ENCODE assay signal across 8 mouse cellular contexts in the genomic region with DNA sequence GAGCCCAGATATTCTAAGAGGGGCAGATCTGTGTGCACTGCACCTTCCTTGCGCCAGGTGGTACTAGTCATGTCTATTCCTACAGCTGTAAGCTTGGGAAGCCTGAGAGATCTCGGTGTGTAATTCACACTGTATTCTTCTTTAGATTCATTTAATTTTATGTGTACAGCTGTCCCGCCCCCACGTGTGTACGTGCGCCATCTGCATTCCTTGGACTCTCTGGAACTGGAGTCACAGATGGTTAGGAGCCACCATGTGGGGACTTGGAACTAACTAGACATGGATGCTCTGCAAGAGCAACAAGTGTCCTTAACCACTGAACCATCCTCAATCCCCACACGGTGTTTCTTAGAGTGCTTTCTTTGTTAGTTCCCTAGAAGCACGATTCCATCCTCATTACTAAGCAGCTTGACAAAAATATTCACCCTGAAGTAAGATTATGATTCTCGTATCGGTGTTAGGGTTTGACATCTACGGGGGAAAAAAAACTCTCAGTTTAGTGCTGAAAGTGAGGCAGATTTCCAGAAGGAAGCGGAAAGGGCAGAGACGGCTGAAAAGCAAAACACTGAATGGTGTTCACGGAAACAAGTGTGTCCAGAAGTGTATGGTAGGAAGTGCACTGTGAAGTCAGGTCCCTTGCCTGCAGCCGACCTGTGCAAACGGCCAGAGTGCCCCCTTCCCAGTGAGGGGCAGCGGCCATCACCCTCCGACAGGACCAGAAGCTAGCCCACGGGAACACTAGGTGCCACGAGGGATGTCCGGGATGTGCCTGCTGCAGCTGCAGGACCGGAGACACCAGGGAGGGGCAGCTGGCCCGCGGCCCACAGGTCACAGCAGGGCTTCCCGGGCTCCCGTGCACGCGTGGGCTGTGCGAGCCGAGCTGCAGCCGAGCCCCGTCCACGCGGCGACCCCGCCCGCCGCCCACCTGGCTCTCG. TPM values are rescaled to one million over a fixed set of nuclear protein-coding genes. Genes with fewer than 3 reads are reported as not detected.
A peak's percentile ranks its signal among the peaks of the same experiment; 100 is the strongest.
DNase-seq lines count a peak whose midpoint lies in the region; ATAC-seq lines count a peak whose summit lies in the region.

No protein-coding gene starts in this region.

- peaks cover 13% of the 10 kb centered on the region for H3K4me1 ChIP-seq in forebrain, embryonic 13.5 days
- peaks cover 14% of the 10 kb centered on the region for H3K4me1 ChIP-seq in hindbrain, embryonic 14.5 days (replicated peaks; ENCODE audit: control insufficient read depth, insufficient read depth, low read length)
- H3K4me1 ChIP-seq in megakaryocyte, embryonic 14.5 days = peaks cover 40% of the 10 kb centered on the region
- H3K4me1 ChIP-seq in stomach, embryonic 15.5 days = peaks cover 8% of the 10 kb centered on the region; the same call in 1 of the 2 replicates

- peak overlapping the region; percentile 90 for H3K4me2 ChIP-seq in forebrain, embryonic 13.5 days
- H3K4me2 ChIP-seq in hindbrain, embryonic 14.5 days (replicated peaks) = peak overlapping the region; percentile 96
- H3K4me2 ChIP-seq in stomach, embryonic 15.5 days = peak overlapping the region; percentile 88

- H3K36me3 ChIP-seq in forebrain, embryonic 13.5 days (ENCODE audit: poor library complexity, severe bottlenecking) = no peaks in the 10 kb centered on the region
- H3K36me3 ChIP-seq in hindbrain, embryonic 14.5 days (replicated peaks; ENCODE audit: control insufficient read depth, insufficient read depth) = no peaks in the 10 kb centered on the region
- no peaks in the 10 kb centered on the region for H3K36me3 ChIP-seq in megakaryocyte, embryonic 14.5 days (replicated peaks; ENCODE audit: low read length)
- H3K36me3 ChIP-seq in stomach, embryonic 15.5 days = no peaks in the 10 kb centered on the region

- peak; percentile 94 for DNase-seq in heart, adult 11 months
- no peak for DNase-seq in heart, adult 8-10 months (ENCODE audit: low spot score)
- peak; percentile 95 for DNase-seq in brain, adult 2 months (ENCODE audit: low read depth, low spot score)
- peak; percentile 40 for DNase-seq in hindbrain, embryonic 14.5 days (ENCODE audit: low spot score)
- peak; percentile 67 to 95 for DNase-seq in left cerebral cortex, adult 9 months (ENCODE audit: low spot score in 2 of 2)

- peak overlapping the region; percentile 44; the same call in 1 of the 2 replicates for H3K27ac ChIP-seq in forebrain, embryonic 13.5 days
- H3K27ac ChIP-seq in hindbrain, embryonic 14.5 days = peak overlapping the region; percentile 84
- peak overlapping the region; percentile 59 for H3K27ac ChIP-seq in stomach, embryonic 15.5 days

- 13% methylated on average over 39 of the region's 39 CpGs for WGBS in forebrain, embryonic 13.5 days
- WGBS in hindbrain, embryonic 14.5 days = 13% methylated on average over 38 of the region's 39 CpGs
- 9% methylated on average over 39 of the region's 39 CpGs for WGBS in stomach, embryonic 15.5 days

- peak overlapping the region; percentile 89 for H3K9ac ChIP-seq in forebrain, embryonic 13.5 days
- peak overlapping the region; percentile 83 for H3K9ac ChIP-seq in hindbrain, embryonic 14.5 days
- H3K9ac ChIP-seq in stomach, embryonic 15.5 days = peak overlapping the region; percentile 79

- H3K9me3 ChIP-seq in forebrain, embryonic 13.5 days (replicated peaks) = no peaks in the 10 kb centered on the region
- no peaks in the 10 kb centered on the region for H3K9me3 ChIP-seq in hindbrain, embryonic 14.5 days (ENCODE audit: control insufficient read depth, low read length)
- no peaks in the 10 kb centered on the region for H3K9me3 ChIP-seq in megakaryocyte, embryonic 14.5 days
- H3K9me3 ChIP-seq in stomach, embryonic 15.5 days = no peaks in the 10 kb centered on the region

- peak overlapping the region; percentile 91 for H3K4me3 ChIP-seq in forebrain, embryonic 13.5 days
- H3K4me3 ChIP-seq in hindbrain, embryonic 14.5 days (replicated peaks; ENCODE audit: low read length) = peak overlapping the region; percentile 85
- H3K4me3 ChIP-seq in megakaryocyte, embryonic 14.5 days (replicated peaks) = peak overlapping the region; percentile 97
- H3K4me3 ChIP-seq in stomach, embryonic 15.5 days (replicated peaks) = peak overlapping the region; percentile 96

- peak; percentile 61 for ATAC-seq in forebrain, embryonic 13.5 days
- ATAC-seq in hindbrain, embryonic 14.5 days (ENCODE audit: low FRiP score) = peak; percentile 36
- ATAC-seq in stomach, embryonic 15.5 days (ENCODE audit: insufficient read depth, low FRiP score, low read depth) = peak; percentile 27

- H3K27me3 ChIP-seq in forebrain, embryonic 13.5 days = peaks cover 3% of the 10 kb centered on the region; the same call in 1 of the 2 replicates
- no peaks in the 10 kb centered on the region for H3K27me3 ChIP-seq in hindbrain, embryonic 14.5 days (ENCODE audit: control insufficient read depth, insufficient read depth, low read length)
- H3K27me3 ChIP-seq in megakaryocyte, embryonic 14.5 days (replicated peaks) = peaks cover 10% of the 10 kb centered on the region
- H3K27me3 ChIP-seq in stomach, embryonic 15.5 days (replicated peaks) = no peaks in the 10 kb centered on the region

RNA-seq across cellular contexts. Expression of a gene that starts 24.0 kb away (rescaled TPM):
- total RNA-seq in heart, adult 8-10 months (2022) = 10 to 100 TPM in 2 of 4 experiments, 1 to 10 TPM in 2; 6.1 to 10.7 (median 8.9) TPM
- 9.0 and 9.8 TPM in 2 replicates for polyA plus RNA-seq in forebrain, embryonic 13.5 days (2015; fragmentation: Nextera tagmentation; extraction: Ambion mirVana)
- 6.7 and 7.7 TPM in 2 replicates for polyA plus RNA-seq in hindbrain, embryonic 14.5 days (2014; fragmentation: Nextera tagmentation; extraction: Ambion mirVana)
- 1.6 and 1.8 TPM in 2 replicates for polyA plus RNA-seq in megakaryocyte, embryonic 14.5 days (2012; ENCODE audit: insufficient read depth, low replicate concordance)
- polyA plus RNA-seq in stomach, embryonic 15.5 days (2015; fragmentation: Nextera tagmentation; extraction: Ambion mirVana) = 9.1 and 11.2 TPM in 2 replicates

RNA-seq across cellular contexts. Expression of a gene that starts 38.8 kb away (rescaled TPM):
- total RNA-seq in heart, adult 8-10 months (2022) = 1 to 10 TPM; 4.1 to 4.5 (median 4.3) TPM
- polyA plus RNA-seq in forebrain, embryonic 13.5 days (2015; fragmentation: Nextera tagmentation; extraction: Ambion mirVana) = 2.1 and 2.8 TPM in 2 replicates
- 0.76 and 1.3 TPM in 2 replicates for polyA plus RNA-seq in hindbrain, embryonic 14.5 days (2014; fragmentation: Nextera tagmentation; extraction: Ambion mirVana)
- polyA plus RNA-seq in megakaryocyte, embryonic 14.5 days (2012; ENCODE audit: insufficient read depth, low replicate concordance) = not detected in 2 replicates
- 7.6 and 7.9 TPM in 2 replicates for polyA plus RNA-seq in stomach, embryonic 15.5 days (2015; fragmentation: Nextera tagmentation; extraction: Ambion mirVana)
